Mouse (Mus musculus): ENCODE results near the gene Hist1h2af. TPM values are rescaled to one million over a fixed set of nuclear protein-coding genes. Genes with fewer than 3 reads are reported as not detected.
"Not testable (repeated sequence)": the region's sequence is repeated elsewhere in the genome, so short reads cannot be mapped to it uniquely, and the experiment has no call there.

The Hist1h2af gene
- polyA plus RNA-seq, 1 experiment, result 20.4 TPM

- Histone ChIP-seq H3K4me1 (ENCODE audit: control insufficient read depth, insufficient read depth, low read length) (no peaks in the 10 kb centered on the region), H3K27ac (ENCODE audit: insufficient read depth, low read length) (no peak overlapping the region), H3K4me3 (ENCODE audit: insufficient read depth, low read length) (no peak overlapping the region)
- TF ChIP-seq CTCF (IDR thresholded peaks at IDR 0.05; ENCODE audit: borderline replicate concordance, insufficient read depth, low read length), result no peak
- no peak for TF ChIP-seq POLR2A (IDR thresholded peaks at IDR 0.05; ENCODE audit: low read depth, low read length)
Observed at GRCm38 (mm10) chr13:23564482-23564881, 30.8 kb downstream of the Hist1h2af start.

DNA sequence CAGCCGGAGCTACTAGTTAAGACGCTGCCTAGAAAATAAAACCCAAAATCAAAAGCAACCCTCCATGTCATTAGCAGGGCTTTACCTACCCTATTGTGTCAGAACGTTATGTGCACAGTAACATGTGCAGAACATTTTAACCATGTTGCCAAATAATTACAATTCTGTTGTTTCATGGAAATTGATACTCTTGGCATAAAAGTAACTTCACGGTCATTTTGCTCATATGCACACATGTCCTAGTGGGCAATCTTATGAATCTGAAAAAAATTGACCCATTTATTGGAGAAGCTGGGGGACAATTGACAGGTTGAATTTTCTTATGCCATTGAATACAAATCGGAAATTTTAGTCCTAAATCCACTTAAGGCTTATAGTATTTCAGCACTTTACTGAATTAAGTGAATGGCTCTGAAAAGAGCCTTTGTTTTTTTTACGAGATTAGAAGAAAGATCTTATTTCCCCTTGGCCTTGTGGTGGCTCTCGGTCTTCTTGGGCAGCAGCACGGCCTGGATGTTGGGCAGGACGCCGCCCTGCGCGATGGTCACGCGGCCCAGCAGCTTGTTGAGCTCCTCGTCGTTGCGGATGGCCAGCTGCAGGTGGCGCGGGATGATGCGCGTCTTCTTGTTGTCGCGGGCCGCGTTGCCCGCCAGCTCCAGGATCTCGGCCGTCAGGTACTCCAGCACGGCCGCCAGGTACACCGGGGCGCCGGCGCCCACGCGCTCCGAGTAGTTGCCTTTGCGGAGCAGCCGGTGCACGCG is 36.7 kb downstream of the Hist1h2af start:
- peak overlapping the region; percentile 84 for H3K27ac ChIP-seq (ENCODE audit: insufficient read depth, low read length)
- peak; percentile 75; the same call in 1 of the 2 replicates for TF ChIP-seq POLR2A (IDR thresholded peaks at IDR 0.05; ENCODE audit: low read depth, low read length)
- peak overlapping the region; percentile 24 for H3K4me3 ChIP-seq (ENCODE audit: insufficient read depth, low read length)
- not testable (repeated sequence) for H3K4me1 ChIP-seq (ENCODE audit: control insufficient read depth, insufficient read depth, low read length)

- TF ChIP-seq POLR2A (IDR thresholded peaks at IDR 0.05; ENCODE audit: low read depth, low read length), result peak; percentile 66; the same call in 1 of the 2 replicates
- no peak for TF ChIP-seq CTCF (IDR thresholded peaks at IDR 0.05; ENCODE audit: borderline replicate concordance, insufficient read depth, low read length)
- H3K4me1 ChIP-seq (ENCODE audit: control insufficient read depth, insufficient read depth, low read length), result no peaks in the 10 kb centered on the region
- peak within 1 kb of the TSS; percentile 65 for H3K4me3 ChIP-seq (ENCODE audit: insufficient read depth, low read length)
- peak within 1 kb of the TSS; percentile 85 for H3K27ac ChIP-seq (ENCODE audit: insufficient read depth, low read length)
Observed at GRCm38 (mm10) chr13:23571022-23571503, 37.4 kb downstream of the Hist1h2af start, which contains the start of the genes Hist1h2ae and Hist1h2bg. TSS of gene Hist1h2ae (minus strand) at chr13:23571220. TSS of gene Hist1h2bg (plus strand) at chr13:23571396.

- peak overlapping the region; percentile 65 for H3K4me3 ChIP-seq (ENCODE audit: insufficient read depth, low read length)
- peak overlapping the region; percentile 85 for H3K27ac ChIP-seq (ENCODE audit: insufficient read depth, low read length)
- TF ChIP-seq POLR2A (IDR thresholded peaks at IDR 0.05; ENCODE audit: low read depth, low read length), result peak; percentile 80
- H3K4me1 ChIP-seq (ENCODE audit: control insufficient read depth, insufficient read depth, low read length), result not testable (repeated sequence)
Observed at GRCm38 (mm10) chr13:23571504-23572217, 38.0 kb downstream of the Hist1h2af start.

DNA sequence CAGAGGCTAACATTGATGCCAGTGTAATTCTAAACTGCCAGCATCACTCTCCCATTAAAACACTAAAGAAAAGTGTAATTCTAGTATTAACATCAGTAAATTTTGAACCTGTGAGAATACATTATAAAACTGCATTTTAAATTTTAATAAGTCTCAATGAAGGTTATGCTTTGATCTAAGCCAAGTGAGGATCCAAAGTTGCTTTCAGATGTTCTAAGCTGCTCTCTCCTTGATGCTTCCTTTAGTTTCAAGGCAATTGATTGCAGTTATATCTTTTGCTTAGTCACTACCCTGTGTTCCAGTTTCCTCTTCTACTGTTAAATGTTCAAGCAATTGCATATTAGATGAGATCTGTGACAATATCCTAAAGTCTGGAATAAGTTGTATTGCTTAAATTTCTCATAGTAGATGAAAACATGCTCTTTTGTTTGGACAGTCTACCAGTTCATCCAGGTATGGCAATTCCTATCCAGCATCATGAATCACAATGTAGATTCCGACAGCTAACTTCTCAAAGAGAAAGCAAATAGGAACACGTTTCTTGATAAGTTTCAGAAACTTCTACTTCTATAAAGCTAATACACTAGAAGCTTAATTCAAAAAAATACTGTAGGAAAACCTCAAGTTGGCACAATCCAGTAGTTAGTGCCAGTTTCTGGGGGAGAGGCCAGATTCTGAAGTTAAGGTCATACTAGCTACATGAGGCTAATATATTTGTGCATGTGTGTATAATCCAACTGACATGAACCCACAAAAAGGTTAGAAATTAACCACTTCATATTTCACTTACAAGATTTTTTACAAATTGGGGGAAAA is 38.7 kb downstream of the Hist1h2af start:
- Histone ChIP-seq H3K27ac (ENCODE audit: insufficient read depth, low read length) (peak overlapping the region; percentile 92), H3K4me3 (ENCODE audit: insufficient read depth, low read length) (peak overlapping the region; percentile 35), H3K4me1 (ENCODE audit: control insufficient read depth, insufficient read depth, low read length) (no peaks in the 10 kb centered on the region)
- TF ChIP-seq CTCF (IDR thresholded peaks at IDR 0.05; ENCODE audit: borderline replicate concordance, insufficient read depth, low read length) (no peak), POLR2A (IDR thresholded peaks at IDR 0.05; ENCODE audit: low read depth, low read length) (peak; percentile 57; the same call in 1 of the 2 replicates)

DNA sequence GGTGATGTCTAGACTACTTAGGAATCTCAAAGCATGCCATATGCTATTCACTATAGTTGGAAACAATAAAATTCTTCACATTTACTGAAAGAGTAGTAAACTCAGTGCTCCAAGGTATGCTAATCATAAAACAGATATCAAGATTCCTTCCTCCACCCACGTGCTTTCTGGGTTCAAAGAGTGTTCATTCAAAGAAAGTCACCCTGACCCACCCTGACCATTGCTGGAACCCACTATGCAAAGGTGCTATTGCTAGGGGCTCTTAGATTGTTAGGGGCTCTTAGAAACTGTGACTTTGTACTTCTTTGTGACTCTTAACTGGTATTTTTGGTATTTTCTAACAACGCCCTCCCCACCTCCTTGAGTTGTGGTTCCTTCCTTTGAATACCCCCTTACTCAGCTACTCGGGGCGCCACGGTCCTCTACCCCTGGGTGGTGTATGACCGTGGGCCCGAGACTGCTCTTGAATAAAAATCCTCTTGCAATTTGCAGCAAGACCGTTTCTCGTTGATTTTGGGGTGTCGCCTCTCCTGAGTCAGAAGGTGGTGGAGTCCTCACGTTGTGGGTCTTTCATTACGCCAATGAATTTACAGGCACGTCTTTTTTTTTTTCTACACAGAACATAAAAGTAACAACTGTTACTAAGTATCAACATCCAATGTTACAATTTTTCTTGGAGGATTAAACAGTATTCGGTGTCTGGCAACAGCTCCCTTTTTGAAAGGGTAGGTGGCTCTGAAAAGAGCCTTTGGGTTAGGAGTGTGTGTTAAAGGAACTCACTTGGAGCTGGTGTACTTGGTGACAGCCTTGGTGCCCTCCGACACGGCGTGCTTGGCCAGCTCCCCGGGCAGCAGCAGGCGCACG is 39.6 kb downstream of the Hist1h2af start:
- TF ChIP-seq POLR2A (IDR thresholded peaks at IDR 0.05; ENCODE audit: low read depth, low read length), result peak; percentile 42; the same call in 1 of the 2 replicates
- H3K4me1 ChIP-seq (ENCODE audit: control insufficient read depth, insufficient read depth, low read length), result not testable (repeated sequence)
- Histone ChIP-seq H3K4me3 (ENCODE audit: insufficient read depth, low read length) (peak overlapping the region; percentile 49), H3K27ac (ENCODE audit: insufficient read depth, low read length) (peak overlapping the region; percentile 92)

DNA sequence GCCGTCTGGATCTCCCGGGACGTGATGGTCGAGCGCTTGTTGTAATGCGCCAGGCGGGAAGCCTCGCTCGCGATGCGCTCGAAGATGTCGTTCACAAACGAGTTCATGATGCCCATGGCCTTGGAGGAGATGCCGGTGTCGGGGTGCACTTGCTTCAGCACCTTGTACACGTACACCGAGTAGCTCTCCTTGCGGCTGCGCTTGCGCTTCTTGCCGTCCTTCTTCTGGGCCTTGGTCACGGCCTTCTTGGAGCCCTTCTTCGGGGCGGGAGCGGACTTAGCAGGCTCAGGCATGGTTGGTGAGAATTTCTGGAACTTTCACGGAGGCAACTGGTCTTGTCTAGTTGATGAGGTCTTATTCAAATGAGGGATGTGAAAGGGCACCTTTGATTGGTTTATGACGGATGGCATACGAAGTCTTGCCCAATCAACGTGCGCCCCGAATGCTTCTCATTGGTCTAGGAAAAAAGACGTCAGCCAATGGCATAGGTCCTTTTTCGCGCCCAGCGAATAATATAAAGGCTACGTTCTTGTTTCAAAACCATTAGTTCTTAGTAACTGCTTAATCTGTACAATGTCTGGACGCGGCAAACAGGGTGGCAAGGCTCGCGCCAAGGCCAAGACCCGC is 40.3 kb downstream of the Hist1h2af start, which contains the start of the genes Hist1h2bf and Hist1h2ad:
Gene Hist1h2bf (minus strand): TSS at position 299 of the 627 bp plus-strand sequence.
Gene Hist1h2ad (plus strand): TSS at position 484 of the 627 bp plus-strand sequence.
- not testable (repeated sequence) for H3K4me1 ChIP-seq (ENCODE audit: control insufficient read depth, insufficient read depth, low read length)
- TF ChIP-seq POLR2A (IDR thresholded peaks at IDR 0.05; ENCODE audit: low read depth, low read length), result peak; percentile 69; the same call in 1 of the 2 replicates
- Histone ChIP-seq H3K4me3 (ENCODE audit: insufficient read depth, low read length) (peak within 1 kb of the TSS; percentile 49), H3K27ac (ENCODE audit: insufficient read depth, low read length) (peak within 1 kb of the TSS; percentile 92)

DNA sequence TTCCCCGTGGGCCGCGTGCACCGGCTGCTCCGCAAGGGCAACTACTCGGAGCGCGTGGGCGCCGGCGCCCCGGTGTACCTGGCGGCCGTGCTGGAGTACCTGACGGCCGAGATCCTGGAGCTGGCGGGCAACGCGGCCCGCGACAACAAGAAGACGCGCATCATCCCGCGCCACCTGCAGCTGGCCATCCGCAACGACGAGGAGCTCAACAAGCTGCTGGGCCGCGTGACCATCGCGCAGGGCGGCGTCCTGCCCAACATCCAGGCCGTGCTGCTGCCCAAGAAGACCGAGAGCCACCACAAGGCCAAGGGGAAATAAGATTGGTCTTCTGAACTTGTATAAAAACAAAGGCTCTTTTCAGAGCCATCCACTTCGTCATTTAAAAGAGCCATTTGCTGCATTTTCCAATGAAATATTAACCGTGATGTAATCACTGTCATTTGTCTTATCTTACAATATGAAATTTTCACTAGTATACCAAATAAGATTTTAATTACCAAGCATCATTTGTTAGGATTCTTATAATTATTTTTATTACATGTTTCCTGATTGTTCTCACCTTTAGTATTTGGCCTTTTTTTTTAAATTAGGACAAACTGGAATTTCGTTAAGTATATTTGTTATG is 41.0 kb downstream of the Hist1h2af start:
- peak overlapping the region; percentile 13; the same call in 1 of the 2 replicates for H3K4me3 ChIP-seq (ENCODE audit: insufficient read depth, low read length)
- H3K27ac ChIP-seq (ENCODE audit: insufficient read depth, low read length), result peak overlapping the region; percentile 85
- TF ChIP-seq POLR2A (IDR thresholded peaks at IDR 0.05; ENCODE audit: low read depth, low read length), result peak; percentile 65; the same call in 1 of the 2 replicates
- H3K4me1 ChIP-seq (ENCODE audit: control insufficient read depth, insufficient read depth, low read length), result not testable (repeated sequence)
